Mouse (Mus musculus): ENCODE measurements around the gene Stat3. TPM values are rescaled to one million over a fixed set of nuclear protein-coding genes. Genes with fewer than 3 reads are reported as not detected.
A peak's percentile ranks its signal among the peaks of the same experiment; 100 is the strongest.

Stat3 gene
- polyA plus RNA-seq, 1 experiment from 2014 or later: 36.5 TPM

- no peak for ATAC-seq (ENCODE audit: insufficient read depth)
- Histone ChIP-seq H3K27ac (ENCODE audit: low read depth) (peak overlapping the region; percentile 59; the same call in 1 of the 2 replicates), H3K27me3 (ENCODE audit: insufficient read depth, low read length) (0 out of 2 replicates have a peak, but pooled peaks cover 2% of the 10 kb centered on the region), H3K4me1 (ENCODE audit: insufficient read depth) (no peaks in the 10 kb centered on the region), H3K4me2 (0 out of 2 replicates have a peak overlapping the region, but pooled peaks have one; percentile 79), H3K9me3 (ENCODE audit: low read depth, low read length) (no peaks in the 10 kb centered on the region), H3K36me3 (ENCODE audit: insufficient read depth) (peaks cover 11% of the 10 kb centered on the region; the same call in 1 of the 2 replicates), H3K4me3 (ENCODE audit: low read depth, low read length) (no peak overlapping the region), H3K9ac (no peak overlapping the region)
- WGBS: 82% methylated on average over 6 of the region's 6 CpGs
- no peak for TF ChIP-seq CTCF (IDR thresholded peaks at IDR 0.05; ENCODE audit: low read depth)
- no peak for DNase-seq
These were observed 25.7 kb upstream of the Stat3 start for GRCm38 (mm10) chr11:100964901-100965542.

DNA sequence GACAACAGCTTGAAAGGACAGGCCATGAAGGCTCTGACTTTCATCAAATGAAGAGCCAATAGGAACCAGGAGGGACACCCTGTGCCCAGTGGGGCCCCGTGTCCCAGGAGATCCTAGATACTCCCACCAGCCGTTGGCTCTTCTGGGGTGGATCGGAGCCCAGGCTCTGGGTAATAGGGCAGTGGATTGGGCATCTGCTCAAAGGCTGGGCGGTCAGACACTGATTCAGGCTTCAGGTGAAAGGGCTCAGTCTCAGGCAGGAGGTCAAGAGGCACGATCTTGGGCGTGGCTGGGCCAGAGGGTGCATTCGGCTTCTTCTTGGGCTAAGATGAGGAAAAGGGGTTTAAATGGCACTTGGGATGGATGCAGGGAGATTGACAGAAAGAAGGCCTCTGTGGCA is 24.8 kb upstream of the Stat3 start:
- Histone ChIP-seq H3K27me3 (ENCODE audit: insufficient read depth, low read length) (peaks cover 2% of the 10 kb centered on the region), H3K9ac (no peak overlapping the region), H3K4me3 (ENCODE audit: low read depth, low read length) (no peak overlapping the region), H3K9me3 (ENCODE audit: low read depth, low read length) (no peaks in the 10 kb centered on the region), H3K4me1 (ENCODE audit: insufficient read depth) (peaks cover 3% of the 10 kb centered on the region; the same call in 1 of the 2 replicates), H3K36me3 (ENCODE audit: insufficient read depth) (peaks cover 11% of the 10 kb centered on the region; the same call in 1 of the 2 replicates), H3K27ac (ENCODE audit: low read depth) (no peak overlapping the region), H3K4me2 (no peak overlapping the region)
- no peak for TF ChIP-seq CTCF (IDR thresholded peaks at IDR 0.05; ENCODE audit: low read depth)
- WGBS: 80% methylated on average over 7 of the region's 7 CpGs
- no peak for DNase-seq
- ATAC-seq (ENCODE audit: insufficient read depth): no peak

DNA sequence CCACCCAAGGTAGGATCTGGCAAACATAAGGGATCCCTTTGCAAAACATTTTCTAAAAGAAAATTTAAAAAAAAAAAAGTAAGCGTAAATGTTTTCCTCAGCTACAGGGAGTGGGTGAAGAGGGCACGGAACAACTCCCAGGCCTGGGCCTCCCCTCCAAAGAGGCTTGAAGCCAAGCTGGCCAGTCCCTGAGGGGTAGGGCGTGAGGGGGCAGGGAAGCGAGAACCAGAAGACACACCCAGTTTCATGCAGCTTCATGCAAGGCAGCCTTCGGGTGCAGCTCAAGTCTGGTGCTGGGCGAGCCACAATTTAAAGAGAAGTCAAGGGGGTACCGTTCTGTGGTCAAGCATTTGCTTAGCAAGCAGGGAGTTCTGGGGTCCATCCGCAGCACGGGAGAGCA is 24.3 kb upstream of the Stat3 start:
- H3K4me1 ChIP-seq (ENCODE audit: insufficient read depth): peaks cover 6% of the 10 kb centered on the region; the same call in 1 of the 2 replicates
- H3K9me3 ChIP-seq (ENCODE audit: low read depth, low read length): no peaks in the 10 kb centered on the region
- H3K4me2 ChIP-seq: no peak overlapping the region
- no peak for TF ChIP-seq CTCF (IDR thresholded peaks at IDR 0.05; ENCODE audit: low read depth)
- peaks cover 8% of the 10 kb centered on the region for H3K27me3 ChIP-seq (ENCODE audit: insufficient read depth, low read length)
- ATAC-seq (ENCODE audit: insufficient read depth) (no peak), DNase-seq (no peak)
- no peak overlapping the region for H3K27ac ChIP-seq (ENCODE audit: low read depth)
- no peak overlapping the region for H3K4me3 ChIP-seq (ENCODE audit: low read depth, low read length)
- H3K9ac ChIP-seq: no peak overlapping the region
- peaks cover 15% of the 10 kb centered on the region for H3K36me3 ChIP-seq (ENCODE audit: insufficient read depth)
- WGBS: 78% methylated on average over 9 of the region's 9 CpGs

DNA sequence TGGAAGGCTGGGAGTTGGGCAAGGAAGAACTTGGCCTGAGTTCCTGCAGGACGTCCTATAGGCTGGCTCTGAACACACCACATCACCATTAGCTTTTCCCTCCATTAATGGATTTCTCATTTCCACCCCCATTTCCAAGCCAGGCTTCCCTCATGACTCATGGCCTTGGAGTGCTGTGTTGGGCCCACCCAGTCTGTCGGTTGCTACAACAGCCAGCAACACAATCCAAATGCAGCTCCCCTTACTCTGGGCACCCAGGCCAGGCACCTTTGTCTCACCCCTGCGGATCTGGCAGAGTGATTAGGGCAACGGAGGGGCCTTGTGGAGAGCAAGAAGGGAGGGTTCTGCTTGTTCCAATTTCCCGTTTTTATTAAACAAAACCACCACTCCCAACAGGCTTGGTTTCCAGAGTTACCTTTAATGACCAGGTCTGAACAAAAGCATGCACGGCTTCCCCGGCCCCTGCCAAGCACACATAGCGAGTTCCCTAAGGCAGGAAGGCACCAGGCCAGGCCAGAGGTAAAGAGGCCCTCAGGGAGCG is 23.1 kb upstream of the Stat3 start:
- peak; percentile 34 for DNase-seq
- no peak overlapping the region for H3K4me2 ChIP-seq

DNA sequence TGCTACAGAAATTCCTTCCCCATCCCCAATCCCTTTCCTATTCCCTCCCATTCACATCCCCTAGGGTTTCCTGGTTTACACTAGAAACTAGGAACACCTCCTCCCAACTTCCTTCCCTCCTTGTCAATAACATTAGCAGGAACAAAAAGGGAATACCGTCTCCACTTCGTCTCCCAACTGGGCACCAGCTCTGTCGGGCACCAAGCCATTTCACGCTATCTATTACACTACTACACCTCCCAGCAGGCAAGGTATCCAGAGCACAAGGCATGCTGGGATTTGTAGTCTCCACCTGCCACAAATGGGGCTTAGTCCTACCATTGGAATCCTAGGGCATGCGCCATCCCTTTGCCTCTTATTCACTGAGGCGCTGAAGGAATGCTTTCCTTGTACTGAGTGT is 21.2 kb upstream of the Stat3 start:
- H3K9me3 ChIP-seq (ENCODE audit: low read depth, low read length): no peaks in the 10 kb centered on the region
- H3K4me3 ChIP-seq (ENCODE audit: low read depth, low read length): no peak overlapping the region
- H3K4me2 ChIP-seq: no peak overlapping the region
- H3K27ac ChIP-seq (ENCODE audit: low read depth): no peak overlapping the region
- peaks cover 6% of the 10 kb centered on the region; the same call in 1 of the 2 replicates for H3K4me1 ChIP-seq (ENCODE audit: insufficient read depth)
- whole genome bisulfite sequencing: 11% methylated on average over 6 of the region's 6 CpGs
- peaks cover 35% of the 10 kb centered on the region for H3K36me3 ChIP-seq (ENCODE audit: insufficient read depth)
- no peak; the same call in 1 of the 2 replicates for ATAC-seq (ENCODE audit: insufficient read depth)
- no peak overlapping the region for H3K9ac ChIP-seq
- TF ChIP-seq CTCF (IDR thresholded peaks at IDR 0.05; ENCODE audit: low read depth): no peak
- H3K27me3 ChIP-seq (ENCODE audit: insufficient read depth, low read length): peaks cover 17% of the 10 kb centered on the region
- DNase-seq: peak; percentile 73

More for the DNA sequence above, 23.1 kb upstream of the Stat3 start:
- peaks cover 6% of the 10 kb centered on the region; the same call in 1 of the 2 replicates for H3K4me1 ChIP-seq (ENCODE audit: insufficient read depth)
- WGBS: 62% methylated on average over 9 of the region's 9 CpGs
- no peaks in the 10 kb centered on the region for H3K9me3 ChIP-seq (ENCODE audit: low read depth, low read length)
- TF ChIP-seq CTCF (IDR thresholded peaks at IDR 0.05; ENCODE audit: low read depth): no peak
- H3K27me3 ChIP-seq (ENCODE audit: insufficient read depth, low read length): peaks cover 17% of the 10 kb centered on the region
- H3K36me3 ChIP-seq (ENCODE audit: insufficient read depth): peaks cover 27% of the 10 kb centered on the region
- ATAC-seq (ENCODE audit: insufficient read depth): no peak
- no peak overlapping the region for H3K9ac ChIP-seq
- no peak overlapping the region for H3K4me3 ChIP-seq (ENCODE audit: low read depth, low read length)
- H3K27ac ChIP-seq (ENCODE audit: low read depth): peak overlapping the region; percentile 26; the same call in 1 of the 2 replicates

- Histone ChIP-seq H3K27ac (ENCODE audit: low read depth) (peak overlapping the region; percentile 43; the same call in 1 of the 2 replicates), H3K4me2 (peak overlapping the region; percentile 43), H3K36me3 (ENCODE audit: insufficient read depth) (peaks cover 35% of the 10 kb centered on the region), H3K4me3 (ENCODE audit: low read depth, low read length) (0 out of 2 replicates have a peak overlapping the region, but pooled peaks have one; percentile 16), H3K9ac (no peak overlapping the region), H3K4me1 (ENCODE audit: insufficient read depth) (peaks cover 6% of the 10 kb centered on the region; the same call in 1 of the 2 replicates), H3K9me3 (ENCODE audit: low read depth, low read length) (no peaks in the 10 kb centered on the region), H3K27me3 (ENCODE audit: insufficient read depth, low read length) (peaks cover 17% of the 10 kb centered on the region)
- 27% methylated on average over 3 of the region's 3 CpGs for WGBS
- ATAC-seq (ENCODE audit: insufficient read depth): no peak
- no peak for DNase-seq
- TF ChIP-seq CTCF (IDR thresholded peaks at IDR 0.05; ENCODE audit: low read depth): no peak
These were observed 20.5 kb upstream of the Stat3 start for GRCm38 (mm10) chr11:100959826-100960225.

GRCm38 (mm10) chr11:100959464-100959810 is 20.1 kb upstream of the Stat3 start:
- no peak for ATAC-seq (ENCODE audit: insufficient read depth)
- H3K27ac ChIP-seq (ENCODE audit: low read depth): no peak overlapping the region

More at GRCm38 (mm10) chr11:100959464-100959810, 20.1 kb upstream of the Stat3 start:
- peaks cover 17% of the 10 kb centered on the region for H3K27me3 ChIP-seq (ENCODE audit: insufficient read depth, low read length)
- peaks cover 6% of the 10 kb centered on the region; the same call in 1 of the 2 replicates for H3K4me1 ChIP-seq (ENCODE audit: insufficient read depth)
- no peaks in the 10 kb centered on the region for H3K9me3 ChIP-seq (ENCODE audit: low read depth, low read length)
- H3K4me2 ChIP-seq: peak overlapping the region; percentile 43
- DNase-seq: peak; percentile 95
- no peak overlapping the region for H3K9ac ChIP-seq
- H3K4me3 ChIP-seq (ENCODE audit: low read depth, low read length): 0 out of 2 replicates have a peak overlapping the region, but pooled peaks have one; percentile 16
- 4% methylated on average over 14 of the region's 14 CpGs for WGBS
- H3K36me3 ChIP-seq (ENCODE audit: insufficient read depth): peaks cover 32% of the 10 kb centered on the region
- peak; percentile 70 for TF ChIP-seq CTCF (IDR thresholded peaks at IDR 0.05; ENCODE audit: low read depth)

All from lung, embryonic 14.5 days (tissue).